Mouse (Mus musculus) heart, adult 2 months (tissue): ENCODE results near the gene Gm9918.

Experiments
- CTCF ChIP-seq: fragments of 200-600 bp; IDR thresholded peaks from 2 replicates; pipeline ENCODE4 v1.8.1; 2022; ENCODE audit warnings: antibody characterized with exemption, mild to moderate bottlenecking, moderate library complexity
- EP300 ChIP-seq: fragments of 200-500 bp; IDR thresholded peaks from 2 replicates; pipeline ENCODE4 v1.6.1; 2011; ENCODE audit warnings: low read depth, low read length, control low read depth; ENCODE audit not compliant: insufficient read depth
- POLR2A ChIP-seq: fragments of 200-500 bp; IDR thresholded peaks from 2 replicates; pipeline ENCODE4 v1.6.1; 2011; ENCODE audit warnings: mild to moderate bottlenecking, low read depth, low read length, control low read depth; ENCODE audit not compliant: insufficient read depth

- 0 out of 2 replicates have a peak, but pooled peaks have one; percentile 13 for TF ChIP-seq EP300
- no peak for TF ChIP-seq CTCF
- peak; percentile 89 for TF ChIP-seq POLR2A
Measured at GRCm38 (mm10) chr15:102245891-102246741, 24.2 kb upstream of the Gm9918 start.
